Mouse (Mus musculus) thymus, postnatal 0 days (tissue): ENCODE measurements around the gene Gba. TPM values are rescaled to one million over a fixed set of nuclear protein-coding genes. Genes with fewer than 3 reads are reported as not detected.
"Not testable (repeated sequence)": the region's sequence is repeated elsewhere in the genome, so short reads cannot be mapped to it uniquely, and the experiment has no call there.

ENCODE experiments used
- DNase-seq: peaks from one replicate; pipeline ENCODE4 v3.0.0-alpha.2; 2015; ENCODE audit warnings: low spot score
- polyA plus RNA-seq: library from polyadenylated mRNA; unstranded; fragments of >200 nt; fragmentation: Nextera tagmentation; extraction: Ambion mirVana; gene quantifications from 2 replicates; pipeline ENCODE4 v1.2.1, GENCODE M21; 2015

Gene Gba
- polyA plus RNA-seq, 1 experiment from 2014 or later: 51.8 TPM

GRCm38 (mm10) chr3:89214681-89215411 is 12.1 kb downstream of the Gba start, which contains the start of gene Thbs3:
Gene Thbs3 (plus strand): TSS chr3:89215180.
- DNase-seq: no peak

- peak; percentile 88 for DNase-seq
Observed at GRCm38 (mm10) chr3:89215853-89216252, 13.1 kb downstream of the Gba start.

GRCm38 (mm10) chr3:89216407-89216806 is 13.7 kb downstream of the Gba start:
- not testable (repeated sequence) for DNase-seq

GRCm38 (mm10) chr3:89218271-89218670 is 15.5 kb downstream of the Gba start:
- no peak for DNase-seq

GRCm38 (mm10) chr3:89219546-89219945 is 16.8 kb downstream of the Gba start:
- no peak for DNase-seq

GRCm38 (mm10) chr3:89221167-89221566 is 18.4 kb downstream of the Gba start:
- DNase-seq: no peak

- no peak for DNase-seq
Observed at GRCm38 (mm10) chr3:89224796-89225195, 22.1 kb downstream of the Gba start.

GRCm38 (mm10) chr3:89225321-89225815 is 22.6 kb downstream of the Gba start:
- DNase-seq: no peak

GRCm38 (mm10) chr3:89225918-89226317 is 23.2 kb downstream of the Gba start:
- DNase-seq: no peak

GRCm38 (mm10) chr3:89226361-89226760 is 23.6 kb downstream of the Gba start:
- DNase-seq: no peak

- DNase-seq: no peak
Observed at GRCm38 (mm10) chr3:89226900-89227299, 24.2 kb downstream of the Gba start, which contains the start of gene Mtx1. Gene Mtx1 (minus strand): TSS chr3:89227088.

GRCm38 (mm10) chr3:89227307-89228179 is 24.8 kb downstream of the Gba start:
- peak; percentile 48 for DNase-seq

GRCm38 (mm10) chr3:89228180-89228549 is 25.4 kb downstream of the Gba start:
- peak; percentile 84 for DNase-seq

- DNase-seq: no peak
Observed at GRCm38 (mm10) chr3:89228836-89229235, 26.1 kb downstream of the Gba start, which contains the start of gene Muc1. Gene Muc1 (plus strand): TSS chr3:89229057.

GRCm38 (mm10) chr3:89229276-89229675 is 26.5 kb downstream of the Gba start:
- no peak for DNase-seq

- DNase-seq: no peak
Observed at GRCm38 (mm10) chr3:89230561-89230960, 27.8 kb downstream of the Gba start.

- DNase-seq: no peak
Observed at GRCm38 (mm10) chr3:89231345-89231744, 28.6 kb downstream of the Gba start.

GRCm38 (mm10) chr3:89231772-89232275 is 29.1 kb downstream of the Gba start:
- no peak for DNase-seq

GRCm38 (mm10) chr3:89232614-89233013 is 29.9 kb downstream of the Gba start:
- no peak for DNase-seq

- no peak for DNase-seq
Observed at GRCm38 (mm10) chr3:89233562-89234110, 30.9 kb downstream of the Gba start.

GRCm38 (mm10) chr3:89236516-89236915 is 33.8 kb downstream of the Gba start:
- no peak for DNase-seq

GRCm38 (mm10) chr3:89237682-89238081 is 35.0 kb downstream of the Gba start:
- no peak for DNase-seq
